Mouse (Mus musculus) embryonic facial prominence, embryonic 11.5 days (tissue): ENCODE results near the gene Zbtb32. TPM values are rescaled to one million over a fixed set of nuclear protein-coding genes. Genes with fewer than 3 reads are reported as not detected.

Source experiments
- ATAC-seq: fragments of 200-750 bp; cut with Nextera tagmentation; replicated peaks from 2 replicates; pipeline ENCODE4 v1.8.0; 2017; ENCODE audit warnings: low read depth; ENCODE audit not compliant: insufficient number of reproducible peaks, low FRiP score, low TSS enrichment
- DNase-seq: peaks from one replicate; pipeline ENCODE4 v3.0.0-alpha.2; 2015; ENCODE audit warnings: low spot score
- H3K27ac ChIP-seq: fragments of 300-500 bp; sonication (generic); replicated peaks from 2 replicates; pipeline ENCODE4 v1.5.1; 2014; ENCODE audit warnings: mild to moderate bottlenecking, low read depth, low read length, control low read depth
- H3K27me3 ChIP-seq: fragments of 300-500 bp; sonication (generic); 2 replicates; pipeline ENCODE4 v1.6.1; 2014; ENCODE audit warnings: mild to moderate bottlenecking, low read length, moderate library complexity, mixed read lengths; ENCODE audit not compliant: control insufficient read depth, insufficient read depth
- H3K36me3 ChIP-seq: fragments of 300-500 bp; sonication (generic); replicated peaks from 2 replicates; pipeline ENCODE4 v1.6.1; 2014; ENCODE audit warnings: low read depth, mild to moderate bottlenecking, low read length, moderate library complexity, mixed read lengths; ENCODE audit not compliant: control insufficient read depth, insufficient read depth
- H3K4me1 ChIP-seq: fragments of 300-500 bp; sonication (generic); 2 replicates; pipeline ENCODE4 v1.6.1; 2014; ENCODE audit warnings: low read length, mixed read lengths; ENCODE audit not compliant: control insufficient read depth, insufficient read depth
- H3K4me2 ChIP-seq: fragments of 300-500 bp; sonication (generic); 2 replicates; pipeline ENCODE4 v1.6.1; 2014; ENCODE audit warnings: low read depth, mild to moderate bottlenecking, control low read depth, low read length, moderate library complexity
- H3K4me3 ChIP-seq: fragments of 300-500 bp; sonication (generic); 2 replicates; pipeline ENCODE4 v1.5.1; 2014; ENCODE audit warnings: low read depth, low read length, control low read depth
- H3K9ac ChIP-seq: fragments of 300-500 bp; sonication (generic); replicated peaks from 2 replicates; pipeline ENCODE4 v1.6.1; 2014; ENCODE audit warnings: mild to moderate bottlenecking, control low read depth, low read length
- H3K9me3 ChIP-seq: fragments of 300-500 bp; sonication (generic); replicated peaks from 2 replicates; pipeline ENCODE4 v1.6.1; 2016; ENCODE audit warnings: mild to moderate bottlenecking, low read length, inconsistent platforms, mixed read lengths; ENCODE audit not compliant: control insufficient read depth
- WGBS: fragments of 180-500 bp; shearing (Covaris S2); extraction: QIAGEN DNeasy Blood & Tissue Kit; methylation state at CpG from one replicate; pipeline ENCODE4 v1.1.7; 2014; 5-methylcytosine and 5-hydroxymethylcytosine counted together
- polyA plus RNA-seq: library from polyadenylated mRNA; unstranded; fragments of >200 nt; fragmentation: Nextera tagmentation; extraction: Ambion mirVana; gene quantifications from 2 replicates; pipeline ENCODE4 v1.2.1, GENCODE M21; 2014

The Zbtb32 gene
- polyA plus RNA-seq, 1 experiment from 2014 or later, result 0.21 TPM

- H3K36me3 ChIP-seq, result no peaks in the 10 kb centered on the region
- H3K9ac ChIP-seq, result no peak overlapping the region
- H3K4me2 ChIP-seq, result no peak overlapping the region
- no peak overlapping the region for H3K27ac ChIP-seq
- H3K4me3 ChIP-seq, result no peak overlapping the region
- DNase-seq, result no peak
- no peak for ATAC-seq
- H3K27me3 ChIP-seq, result no peaks in the 10 kb centered on the region
- H3K4me1 ChIP-seq, result no peaks in the 10 kb centered on the region
- 61% methylated on average over 7 of the region's 7 CpGs for WGBS
- no peaks in the 10 kb centered on the region for H3K9me3 ChIP-seq
These were observed 11.3 kb upstream of the Zbtb32 start for GRCm38 (mm10) chr7:30610043-30610442.

DNA sequence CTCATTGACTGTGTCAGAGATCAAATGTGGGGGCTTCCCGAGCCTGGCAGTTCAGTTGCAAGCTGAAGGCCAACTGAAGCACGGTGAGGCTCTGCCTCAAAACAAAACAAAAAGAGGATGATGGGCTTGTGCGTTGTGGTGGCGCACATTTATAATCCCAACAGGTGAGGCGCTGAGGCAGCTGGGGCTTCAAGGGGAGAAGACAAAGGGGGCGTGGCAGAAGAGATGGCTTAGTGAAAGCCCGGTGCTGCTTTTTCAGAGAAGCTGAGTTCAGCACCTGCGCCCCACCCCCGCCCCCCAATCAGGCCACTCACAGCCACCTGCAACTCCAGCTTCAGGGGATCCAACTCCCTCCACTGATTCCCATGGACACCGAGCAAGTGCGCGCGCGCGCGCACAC lies 9.8 kb upstream of the Zbtb32 start:
- Histone ChIP-seq H3K4me3 (no peak overlapping the region), H3K4me2 (no peak overlapping the region), H3K4me1 (no peaks in the 10 kb centered on the region), H3K27ac (no peak overlapping the region), H3K27me3 (no peaks in the 10 kb centered on the region), H3K9me3 (no peaks in the 10 kb centered on the region), H3K36me3 (no peaks in the 10 kb centered on the region), H3K9ac (no peak overlapping the region)
- ATAC-seq, result no peak
- 51% methylated on average over 16 of the region's 16 CpGs for WGBS
- no peak for DNase-seq

GRCm38 (mm10) chr7:30607706-30608309 lies 9.1 kb upstream of the Zbtb32 start:
- H3K27me3 ChIP-seq, result no peaks in the 10 kb centered on the region
- DNase-seq, result peak; percentile 66
- H3K9ac ChIP-seq, result no peak overlapping the region
- H3K4me1 ChIP-seq, result no peaks in the 10 kb centered on the region
- H3K36me3 ChIP-seq, result no peaks in the 10 kb centered on the region
- H3K9me3 ChIP-seq, result no peaks in the 10 kb centered on the region
- no peak overlapping the region for H3K27ac ChIP-seq
- 31% methylated on average over 8 of the region's 8 CpGs for whole genome bisulfite sequencing
- no peak overlapping the region for H3K4me2 ChIP-seq
- ATAC-seq, result no peak; the same call in 1 of the 2 replicates
- no peak overlapping the region for H3K4me3 ChIP-seq

- no peak overlapping the region for H3K27ac ChIP-seq
- H3K36me3 ChIP-seq, result no peaks in the 10 kb centered on the region
- 83% methylated on average over 8 of the region's 8 CpGs for WGBS
- H3K4me1 ChIP-seq, result no peaks in the 10 kb centered on the region
- ATAC-seq (no peak), DNase-seq (no peak)
- no peak overlapping the region for H3K9ac ChIP-seq
- no peaks in the 10 kb centered on the region for H3K9me3 ChIP-seq
- no peak overlapping the region for H3K4me2 ChIP-seq
- no peaks in the 10 kb centered on the region for H3K27me3 ChIP-seq
- H3K4me3 ChIP-seq, result no peak overlapping the region
These were observed 6.2 kb upstream of the Zbtb32 start for GRCm38 (mm10) chr7:30604944-30605343.

- DNase-seq (no peak), ATAC-seq (no peak)
- WGBS, result 49% methylated on average over 8 of the region's 8 CpGs
- Histone ChIP-seq H3K9ac (no peak overlapping the region), H3K27me3 (no peaks in the 10 kb centered on the region), H3K4me3 (no peak overlapping the region), H3K4me1 (no peaks in the 10 kb centered on the region), H3K4me2 (no peak overlapping the region), H3K36me3 (no peaks in the 10 kb centered on the region), H3K27ac (no peak overlapping the region), H3K9me3 (no peaks in the 10 kb centered on the region)
These were observed 5.7 kb upstream of the Zbtb32 start for GRCm38 (mm10) chr7:30604424-30604823.

GRCm38 (mm10) chr7:30602583-30602982 lies 3.9 kb upstream of the Zbtb32 start:
- Histone ChIP-seq H3K9ac (no peak overlapping the region), H3K4me2 (no peak overlapping the region), H3K27me3 (no peaks in the 10 kb centered on the region), H3K9me3 (no peaks in the 10 kb centered on the region), H3K27ac (no peak overlapping the region), H3K4me1 (no peaks in the 10 kb centered on the region), H3K4me3 (no peak overlapping the region), H3K36me3 (no peaks in the 10 kb centered on the region)
- WGBS, result 23% methylated on average over 3 of the region's 3 CpGs
- DNase-seq (peak; percentile 49), ATAC-seq (no peak)

- Histone ChIP-seq H3K4me2 (no peak overlapping the region), H3K36me3 (no peaks in the 10 kb centered on the region), H3K27me3 (no peaks in the 10 kb centered on the region), H3K27ac (no peak overlapping the region), H3K4me1 (no peaks in the 10 kb centered on the region), H3K4me3 (no peak overlapping the region), H3K9me3 (no peaks in the 10 kb centered on the region), H3K9ac (no peak overlapping the region)
- no peak for ATAC-seq
- DNase-seq, result no peak
- 75% methylated on average over 7 of the region's 7 CpGs for WGBS
These were observed 1.9 kb upstream of the Zbtb32 start for GRCm38 (mm10) chr7:30600651-30601050.

DNA sequence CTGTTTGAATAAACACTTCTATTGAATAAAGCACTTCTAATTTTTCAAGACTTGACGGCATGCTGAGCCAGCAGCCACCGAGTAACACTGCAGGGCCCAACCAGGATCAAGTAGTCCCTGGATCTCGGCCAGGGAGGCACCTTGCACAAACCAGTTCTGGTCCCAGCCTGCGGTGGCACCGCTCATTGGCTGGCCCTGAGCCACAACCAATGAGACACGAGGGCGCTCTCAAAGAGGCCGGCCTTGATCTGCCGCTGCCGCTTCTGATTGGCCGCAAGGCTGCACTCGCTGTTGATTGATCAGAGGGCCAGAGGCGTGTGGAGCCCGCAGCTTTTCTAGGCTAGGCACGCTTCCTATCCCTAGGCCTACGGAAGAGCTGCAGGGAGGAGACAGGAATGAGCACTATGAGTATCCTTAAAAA lies 1.2 kb upstream of the Zbtb32 start:
- Histone ChIP-seq H3K4me1 (no peaks in the 10 kb centered on the region), H3K27ac (no peak overlapping the region), H3K9ac (no peak overlapping the region), H3K36me3 (no peaks in the 10 kb centered on the region), H3K9me3 (no peaks in the 10 kb centered on the region), H3K4me3 (no peak overlapping the region), H3K27me3 (no peaks in the 10 kb centered on the region), H3K4me2 (no peak overlapping the region)
- 1% methylated on average over 16 of the region's 16 CpGs for WGBS
- peak; percentile 96 for ATAC-seq
- DNase-seq, result peak; percentile 86
